9 mouse cellular contexts compared by ENCODE assay signal in genomic region chr15:100470037-100470436, GRCm38 (mm10). TPM values are rescaled to one million over a fixed set of nuclear protein-coding genes. Genes with fewer than 3 reads are reported as not detected.
DNase-seq lines count a peak whose midpoint lies in the region; ATAC-seq lines count a peak whose summit lies in the region.
"Had no signal": no experiment of that assay in that cellular context is flagged by ENCODE, and none has a peak within 500 bp of the region (broad histone marks: within the 10 kb centered on the region; RNA-seq: fewer than 3 reads in every experiment).

No protein-coding gene starts in this region.

- peaks cover 42% of the 10 kb centered on the region for H3K36me3 ChIP-seq in forebrain, embryonic 13.5 days (ENCODE audit: poor library complexity, severe bottlenecking)
- H3K36me3 ChIP-seq in neural tube, embryonic 13.5 days = peaks cover 38% of the 10 kb centered on the region

- ATAC-seq in forebrain, embryonic 13.5 days = no peak
- ATAC-seq in neural tube, embryonic 13.5 days (ENCODE audit: low read depth) = no peak

- H3K4me1 ChIP-seq in forebrain, embryonic 13.5 days = peaks cover 25% of the 10 kb centered on the region
- peaks cover 38% of the 10 kb centered on the region for H3K4me1 ChIP-seq in neural tube, embryonic 13.5 days (replicated peaks)

- 71% methylated on average over 10 of the region's 10 CpGs for WGBS in forebrain, embryonic 13.5 days
- 72% methylated on average over 10 of the region's 10 CpGs for WGBS in neural tube, embryonic 13.5 days

- peak overlapping the region; percentile 87 for H3K9ac ChIP-seq in forebrain, embryonic 13.5 days
- peak overlapping the region; percentile 90 for H3K9ac ChIP-seq in neural tube, embryonic 13.5 days

- H3K4me2 ChIP-seq in forebrain, embryonic 13.5 days = peak overlapping the region; percentile 89
- peak overlapping the region; percentile 96 for H3K4me2 ChIP-seq in neural tube, embryonic 13.5 days

- DNase-seq in kidney, adult 18-20 months = peak; percentile 44
- DNase-seq in kidney, postnatal 10 days = no peak
- DNase-seq in kidney, postnatal 25 days = peak; percentile 56 to 73
- DNase-seq in urinary bladder, adult 18-20 months (ENCODE audit: low spot score in 2 of 2) = no peak
- DNase-seq in thymus, postnatal 25 days = no peak
- no peak for DNase-seq in thymus, postnatal 10 days (ENCODE audit: low spot score in 2 of 2)
- DNase-seq: lung, postnatal 10 days had no signal

- no peaks in the 10 kb centered on the region; the same call in 1 of the 2 replicates for H3K9me3 ChIP-seq in forebrain, embryonic 13.5 days (replicated peaks)
- no peaks in the 10 kb centered on the region for H3K9me3 ChIP-seq in neural tube, embryonic 13.5 days

- peak overlapping the region; percentile 80 for H3K4me3 ChIP-seq in forebrain, embryonic 13.5 days
- H3K4me3 ChIP-seq in neural tube, embryonic 13.5 days = peak overlapping the region; percentile 87

- no peak overlapping the region for H3K27ac ChIP-seq in forebrain, embryonic 13.5 days
- no peak overlapping the region for H3K27ac ChIP-seq in neural tube, embryonic 13.5 days (replicated peaks)

- no peaks in the 10 kb centered on the region for H3K27me3 ChIP-seq in forebrain, embryonic 13.5 days
- H3K27me3 ChIP-seq in neural tube, embryonic 13.5 days = no peaks in the 10 kb centered on the region

RNA-seq across cellular contexts. Expression of gene Letmd1, which starts 1.2 kb away (rescaled TPM):
- 44.7 and 50.3 TPM in 2 replicates for polyA plus RNA-seq in forebrain, embryonic 13.5 days (2015; fragmentation: Nextera tagmentation; extraction: Ambion mirVana)
- polyA plus RNA-seq in neural tube, embryonic 13.5 days (2015; fragmentation: Nextera tagmentation; extraction: Ambion mirVana) = 54.0 and 57.9 TPM in 2 replicates

RNA-seq across cellular contexts. Expression of gene Csrnp2, which starts 25.3 kb away (rescaled TPM):
- polyA plus RNA-seq in forebrain, embryonic 13.5 days (2015; fragmentation: Nextera tagmentation; extraction: Ambion mirVana) = 34.7 and 39.2 TPM in 2 replicates
- 39.1 and 43.8 TPM in 2 replicates for polyA plus RNA-seq in neural tube, embryonic 13.5 days (2015; fragmentation: Nextera tagmentation; extraction: Ambion mirVana)

RNA-seq across cellular contexts. Expression of gene Slc11a2, which starts 45.2 kb away (rescaled TPM):
- 21.3 and 22.1 TPM in 2 replicates for polyA plus RNA-seq in forebrain, embryonic 13.5 days (2015; fragmentation: Nextera tagmentation; extraction: Ambion mirVana)
- polyA plus RNA-seq in neural tube, embryonic 13.5 days (2015; fragmentation: Nextera tagmentation; extraction: Ambion mirVana) = 22.3 and 23.4 TPM in 2 replicates

RNA-seq across cellular contexts. Expression of gene Gm5475, which starts 48.1 kb away (rescaled TPM):
- polyA plus RNA-seq in forebrain, embryonic 13.5 days (2015; fragmentation: Nextera tagmentation; extraction: Ambion mirVana) = 0.06 TPM in 1 of 2 replicates, not detected in the other
- polyA plus RNA-seq in neural tube, embryonic 13.5 days (2015; fragmentation: Nextera tagmentation; extraction: Ambion mirVana) = 0.10 TPM in 1 of 2 replicates, not detected in the other

Comparison
In these comparisons a context has a peak if more than half of its experiments do, and no peak if none do; other contexts are left out.
1. DNase-seq: peak in kidney, adult 18-20 months (single experiment) and kidney, postnatal 25 days (2 of 2); none in kidney, postnatal 10 days (single experiment), urinary bladder, adult 18-20 months (0 of 2), thymus, postnatal 25 days (single experiment) and thymus, postnatal 10 days (0 of 2).